Mouse (Mus musculus) T-helper 17 cell (primary cell): Measurements from ENCODE around the gene Susd3.

ENCODE experiments used
- in situ Hi-C, 2 experiments: fragments of 300-600 bp; cut with MboI, MseI; formaldehyde crosslinking; loops; 1 replicate in 1 of 2; 2 replicates in 1 of 2; pipeline ENCODE4 v1.15.1; 2025; ENCODE audit warnings: high pct_unique_total_duplicates in 2 of 2

Gene Susd3

DNA sequence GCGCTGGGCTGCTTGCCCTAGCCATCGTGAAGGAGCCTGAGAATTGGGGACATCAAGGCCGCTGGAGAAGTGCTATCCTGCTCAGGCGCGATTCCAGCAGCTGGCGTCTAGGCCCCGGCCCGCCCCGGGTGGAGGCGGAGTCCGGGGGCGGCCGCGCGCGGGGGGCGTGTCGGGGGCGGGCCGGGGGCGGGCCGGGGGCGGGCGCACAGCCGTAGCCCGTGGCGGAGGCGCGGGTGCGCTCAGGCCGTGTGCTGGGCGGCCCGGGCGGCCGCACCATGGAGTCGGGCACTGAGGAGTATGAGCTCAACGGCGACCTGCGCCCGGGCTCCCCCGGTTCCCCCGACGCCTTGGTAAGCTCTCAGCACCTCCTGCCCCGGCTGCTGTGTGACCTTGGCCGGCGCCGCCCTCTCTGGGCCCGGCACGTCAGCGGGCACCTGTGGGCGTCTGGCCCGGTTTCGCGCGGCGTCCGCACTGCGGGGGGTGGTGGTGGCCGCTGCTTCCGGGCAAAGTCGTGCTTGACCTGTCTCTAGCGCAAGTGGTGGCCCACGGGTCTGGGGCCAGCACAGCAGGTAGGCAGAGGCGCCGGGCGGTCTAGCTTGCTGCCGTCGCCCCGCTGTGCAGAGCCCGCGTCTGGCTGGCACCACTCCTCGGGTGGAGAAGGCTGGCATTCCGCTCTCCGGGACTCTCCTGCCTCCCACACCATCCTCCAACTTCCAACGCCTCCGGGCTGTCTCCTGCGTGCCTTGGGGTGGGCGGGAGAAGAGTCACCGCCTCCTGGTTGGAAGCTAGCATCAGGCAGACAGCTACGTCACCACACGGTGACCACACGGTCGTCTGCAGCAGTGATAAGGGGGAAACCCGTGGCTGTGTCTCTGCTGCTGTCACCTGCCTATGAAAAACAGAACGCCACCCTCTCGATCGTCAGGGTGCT lies 61.0 kb downstream of the Susd3 start, which contains the start of gene Ninj1:
Ninj1 (plus strand) TSS at position 198 of the 931 bp plus-strand sequence.
- in situ Hi-C loops = no loop called here

DNA sequence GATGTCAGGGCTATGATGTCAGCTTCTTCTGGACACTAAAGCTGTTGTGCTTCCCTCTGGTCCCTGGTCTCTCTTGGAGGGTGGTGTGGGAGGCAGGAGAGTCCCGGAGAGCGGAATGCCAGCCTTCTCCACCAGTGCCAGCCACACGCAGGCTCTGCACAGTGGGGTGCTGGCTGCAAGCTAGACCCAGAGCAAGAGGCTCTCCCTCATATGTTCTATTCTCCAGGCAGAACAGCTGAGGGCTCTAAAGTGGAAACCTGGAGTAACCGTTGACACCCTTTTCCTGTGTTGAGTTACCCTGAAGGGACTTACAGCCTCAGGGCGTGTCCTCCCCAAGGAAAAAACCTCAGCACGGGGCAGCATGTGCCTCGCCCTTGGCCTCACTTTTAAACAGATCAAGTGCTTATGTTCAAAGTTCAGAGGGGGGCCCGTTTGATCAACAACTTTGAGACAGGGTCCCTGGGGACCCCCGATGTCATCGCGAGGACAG lies 61.7 kb downstream of the Susd3 start:
- in situ Hi-C loops = no loop called here

DNA sequence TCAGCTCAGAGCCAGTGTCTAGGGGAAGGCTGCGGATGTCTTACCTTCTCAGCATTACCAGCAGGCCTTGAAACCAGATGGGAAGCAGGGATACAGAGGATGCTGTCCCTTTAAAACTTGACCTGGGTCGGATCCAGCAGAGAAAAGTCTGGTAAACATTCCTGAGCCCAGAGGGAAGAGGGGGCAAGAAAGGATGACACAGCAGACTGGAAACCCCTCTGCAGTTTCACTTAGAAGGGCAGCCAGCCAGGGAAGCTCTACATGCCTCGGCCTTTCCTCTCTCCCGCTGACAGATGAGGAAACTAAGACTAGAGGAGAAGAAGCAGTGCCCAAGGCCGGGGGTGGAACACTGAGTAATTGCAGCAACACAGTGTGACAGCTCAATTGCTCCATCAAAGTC lies 64.9 kb downstream of the Susd3 start:
- in situ Hi-C loops = no loop called here

DNA sequence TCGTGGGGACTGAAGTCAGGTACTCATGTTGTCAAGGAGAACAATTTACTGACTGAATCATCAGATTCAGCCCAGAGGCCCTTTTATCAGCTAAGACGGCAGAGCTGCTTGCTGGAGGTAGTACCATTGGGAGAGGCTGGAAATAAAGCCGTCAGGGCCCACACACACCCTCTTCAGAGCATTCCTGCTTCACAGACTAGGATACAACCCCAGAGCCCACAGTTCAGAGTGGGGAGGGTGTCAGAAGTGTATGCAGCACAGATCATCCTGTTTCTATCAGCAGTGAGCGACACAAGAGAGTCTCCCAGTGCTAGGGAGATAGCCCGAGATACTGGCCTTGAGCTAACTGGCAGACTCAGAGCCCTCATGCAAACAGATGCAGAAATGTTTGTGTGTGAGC lies 65.3 kb downstream of the Susd3 start:
- in situ Hi-C loops = no loop called here

DNA sequence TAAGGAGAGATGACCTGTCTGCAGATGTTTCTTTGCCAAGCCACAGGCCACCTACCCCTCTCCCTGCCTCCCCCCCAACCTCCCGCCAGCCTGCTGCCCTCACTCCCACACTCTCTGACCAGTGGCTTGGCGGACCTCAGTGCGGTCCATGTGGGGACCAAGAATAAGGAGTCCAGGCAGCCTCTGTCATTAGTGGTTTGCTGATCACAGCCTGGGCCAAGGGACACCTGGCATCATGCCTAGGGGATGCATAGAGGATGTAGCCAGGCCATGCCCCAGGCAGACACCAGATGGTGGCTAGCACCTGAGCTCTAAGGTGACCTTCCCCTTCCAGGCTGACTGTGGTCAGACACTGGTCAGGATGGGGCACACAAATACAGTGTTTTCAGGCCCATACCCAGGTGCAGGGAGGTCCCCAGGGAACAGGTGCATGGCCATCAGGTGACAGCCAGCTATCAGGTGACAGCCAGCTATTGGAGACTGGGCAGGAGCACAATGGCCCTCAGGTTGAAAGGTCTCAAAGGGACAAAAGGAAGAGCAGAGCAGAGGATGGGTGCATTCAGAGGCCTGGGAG lies 67.0 kb downstream of the Susd3 start:
- in situ Hi-C loops = no loop called here

DNA sequence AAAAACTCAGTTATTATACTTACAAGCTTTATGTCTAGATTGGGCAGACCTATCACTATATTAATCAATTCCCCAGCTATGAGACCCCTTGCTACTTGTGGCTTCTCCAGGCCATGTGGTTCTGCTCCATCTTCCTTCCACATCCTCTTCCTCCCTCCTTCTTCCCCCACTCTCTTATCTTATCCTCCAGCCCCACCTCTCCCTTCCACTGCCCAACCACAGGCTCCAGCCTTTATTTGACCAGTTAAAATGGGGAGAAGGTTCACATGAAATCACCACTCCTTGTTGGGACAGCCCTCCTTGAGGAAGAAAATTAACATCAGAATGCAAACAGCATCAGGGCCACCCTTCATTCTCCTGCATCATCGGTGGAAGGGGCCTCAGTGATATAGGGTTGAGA lies 67.8 kb downstream of the Susd3 start:
- in situ Hi-C loops = no loop called here
